Mouse (Mus musculus): ENCODE measurements around the gene Kcng1. TPM values are rescaled to one million over a fixed set of nuclear protein-coding genes. Genes with fewer than 3 reads are reported as not detected.
A peak's percentile ranks its signal among the peaks of the same experiment; 100 is the strongest.

The Kcng1 gene
- total RNA-seq, 2 experiments from 2014 or later: 25.4 to 38.6 TPM

- peak; percentile 49 to 53 for DNase-seq (ENCODE audit: low spot score in 2 of 2)
- intact Hi-C loops (cut with DNase I): no loop called here
Observed at GRCm38 (mm10) chr2:168229116-168230025, 52.2 kb downstream of the Kcng1 start.

- intact Hi-C loops (cut with DNase I): no loop called here
- DNase-seq (ENCODE audit: low spot score in 2 of 2): no peak
Observed at GRCm38 (mm10) chr2:168223326-168223725, 58.2 kb downstream of the Kcng1 start.

- DNase-seq (ENCODE audit: low spot score in 2 of 2): no peak
- intact Hi-C loops (cut with DNase I): no loop called here
Observed at GRCm38 (mm10) chr2:168213788-168214397, 67.6 kb downstream of the Kcng1 start.

Other genes with a start within 250 kb of the Kcng1 start
- gene Pard6b, start 200.7 kb downstream of the Kcng1 start, total RNA-seq (2021): 1 to 10 TPM; 4.4 to 5.8 TPM
- 10 to 100 TPM; 80.9 to 85.3 TPM for gene Adnp, start 74.6 kb downstream of the Kcng1 start, total RNA-seq (2021)
- gene Gm20716, start 51.4 kb downstream of the Kcng1 start, total RNA-seq (2021): 10 to 100 TPM; 25.8 to 37.3 TPM
- gene Dpm1, start 51.1 kb downstream of the Kcng1 start, total RNA-seq (2021): 10 to 100 TPM; 54.0 to 74.1 TPM
- gene Mocs3, start 51.1 kb downstream of the Kcng1 start, total RNA-seq (2021): 10 to 100 TPM; 17.5 to 21.3 TPM